Mouse (Mus musculus) spleen, adult 2 months (tissue): ENCODE data around the gene Rin2. TPM values are rescaled to one million over a fixed set of nuclear protein-coding genes. Genes with fewer than 3 reads are reported as not detected.

Experiments
- DNase-seq, 2 experiments: peaks; one replicate each; pipeline versions ENCODE4 v3.0.0 to v3.0.0-alpha.2; 2012 to 2021; ENCODE audit warnings: low spot score in 2 of 2, low read depth in 1 of 2
- H3K27ac ChIP-seq: fragments of 200-500 bp; 2 replicates; pipeline ENCODE4 v1.5.1; 2012; ENCODE audit warnings: low read length, inconsistent platforms; ENCODE audit not compliant: insufficient read depth
- H3K27me3 ChIP-seq: fragments of 200-500 bp; 2 replicates; pipeline ENCODE4 v1.6.1; 2012; ENCODE audit warnings: mild to moderate bottlenecking, moderate library complexity, low read length, inconsistent platforms; ENCODE audit not compliant: control insufficient read depth, insufficient read depth
- H3K36me3 ChIP-seq: fragments of 200-500 bp; 2 replicates; pipeline ENCODE4 v1.6.1; 2012; ENCODE audit warnings: mild to moderate bottlenecking, low read length, inconsistent platforms; ENCODE audit not compliant: control insufficient read depth, insufficient read depth
- H3K4me1 ChIP-seq: fragments of 200-500 bp; 2 replicates; pipeline ENCODE4 v1.6.1; 2011; ENCODE audit warnings: inconsistent platforms; ENCODE audit not compliant: control insufficient read depth, insufficient read depth, insufficient read length
- H3K4me3 ChIP-seq: fragments of 200-500 bp; 2 replicates; pipeline ENCODE4 v1.5.1; 2011; ENCODE audit warnings: mild to moderate bottlenecking, inconsistent platforms; ENCODE audit not compliant: insufficient read depth, insufficient read length; ENCODE audit errors: extremely low read depth
- CTCF ChIP-seq: fragments of 200-500 bp; IDR thresholded peaks from 2 replicates; pipeline ENCODE4 v1.5.1; 2011; ENCODE audit warnings: mild to moderate bottlenecking, inconsistent platforms; ENCODE audit not compliant: insufficient read depth, insufficient read length, insufficient replicate concordance; ENCODE audit errors: extremely low read depth
- POLR2A ChIP-seq: fragments of 200-500 bp; IDR thresholded peaks from 2 replicates; pipeline ENCODE4 v1.6.1; 2011; ENCODE audit warnings: low read depth, low read length, inconsistent platforms
- WGBS: fragments of 180-500 bp; shearing (Covaris S2); methylation state at CpG from one replicate; pipeline ENCODE4 v1.1.7; 2018; 5-methylcytosine and 5-hydroxymethylcytosine counted together
- polyA plus RNA-seq: library from polyadenylated mRNA; depleted of rRNA; stranded (reverse); fragments of >200 nt; gene quantifications from 2 replicates; pipeline ENCODE4 v1.2.3, GENCODE M21; 2012

The Rin2 gene
- polyA plus RNA-seq, 1 experiment, result 2.2 TPM

GRCm38 (mm10) chr2:145882398-145882797 is 207.4 kb downstream of the Rin2 start:
- H3K36me3 ChIP-seq, result no peaks in the 10 kb centered on the region
- WGBS, result 11% methylated on average over 2 of the region's 2 CpGs
- TF ChIP-seq CTCF (no peak), POLR2A (no peak)
- no peaks in the 10 kb centered on the region; the same call in 1 of the 2 replicates for H3K4me1 ChIP-seq
- H3K27me3 ChIP-seq, result no peaks in the 10 kb centered on the region
- H3K27ac ChIP-seq, result no peak overlapping the region
- H3K4me3 ChIP-seq, result no peak overlapping the region
- DNase-seq, result no peak

- DNase-seq, result no peak
- H3K27me3 ChIP-seq, result no peaks in the 10 kb centered on the region
- H3K36me3 ChIP-seq, result no peaks in the 10 kb centered on the region
- no peak overlapping the region for H3K4me3 ChIP-seq
- WGBS, result 58% methylated on average over 17 of the region's 17 CpGs
- no peak overlapping the region for H3K27ac ChIP-seq
- TF ChIP-seq CTCF (no peak), POLR2A (no peak)
- H3K4me1 ChIP-seq, result no peaks in the 10 kb centered on the region; the same call in 1 of the 2 replicates
These were observed 209.3 kb downstream of the Rin2 start for GRCm38 (mm10) chr2:145884036-145884912.

GRCm38 (mm10) chr2:145884913-145885785 is 210.1 kb downstream of the Rin2 start:
- Histone ChIP-seq H3K27me3 (no peaks in the 10 kb centered on the region), H3K4me1 (no peaks in the 10 kb centered on the region; the same call in 1 of the 2 replicates), H3K27ac (no peak overlapping the region), H3K36me3 (no peaks in the 10 kb centered on the region), H3K4me3 (no peak overlapping the region)
- 71% methylated on average over 14 of the region's 14 CpGs for WGBS
- TF ChIP-seq POLR2A, result no peak
- no peak for TF ChIP-seq CTCF
- no peak for DNase-seq

- Histone ChIP-seq H3K36me3 (no peaks in the 10 kb centered on the region), H3K4me3 (no peak overlapping the region), H3K4me1 (no peaks in the 10 kb centered on the region; the same call in 1 of the 2 replicates), H3K27ac (peak overlapping the region; percentile 50), H3K27me3 (no peaks in the 10 kb centered on the region)
- TF ChIP-seq POLR2A (no peak), CTCF (no peak)
- 44% methylated on average over 14 of the region's 14 CpGs for WGBS
- DNase-seq, result no peak
These were observed 213.1 kb downstream of the Rin2 start for GRCm38 (mm10) chr2:145887937-145888765.

GRCm38 (mm10) chr2:145888766-145889480 is 213.9 kb downstream of the Rin2 start:
- Histone ChIP-seq H3K27ac (peak overlapping the region; percentile 52; the same call in 1 of the 2 replicates), H3K36me3 (no peaks in the 10 kb centered on the region), H3K4me3 (no peak overlapping the region), H3K4me1 (no peaks in the 10 kb centered on the region; the same call in 1 of the 2 replicates), H3K27me3 (no peaks in the 10 kb centered on the region)
- no peak for DNase-seq
- TF ChIP-seq POLR2A, result no peak
- no peak for TF ChIP-seq CTCF
- 72% methylated on average over 6 of the region's 6 CpGs for WGBS

- Histone ChIP-seq H3K4me3 (no peak overlapping the region), H3K27ac (no peak overlapping the region), H3K4me1 (no peaks in the 10 kb centered on the region; the same call in 1 of the 2 replicates), H3K36me3 (no peaks in the 10 kb centered on the region), H3K27me3 (no peaks in the 10 kb centered on the region)
- TF ChIP-seq CTCF, result no peak
- TF ChIP-seq POLR2A, result no peak
- WGBS, result 81% methylated on average over 2 of the region's 2 CpGs
- no peak for DNase-seq
These were observed 215.6 kb downstream of the Rin2 start for GRCm38 (mm10) chr2:145890571-145890970.
